Mouse (Mus musculus) limb, embryonic 12.5 days (tissue): ENCODE data around the gene Adamts16. TPM values are rescaled to one million over a fixed set of nuclear protein-coding genes. Genes with fewer than 3 reads are reported as not detected.

ENCODE experiments used
- ATAC-seq: fragments of 200-750 bp; cut with Nextera tagmentation; 2 replicates; pipeline ENCODE4 v1.8.0; 2017; ENCODE audit warnings: low read depth, moderate TSS enrichment; ENCODE audit not compliant: insufficient number of reproducible peaks, insufficient read depth, low FRiP score, low TSS enrichment
- H3K27ac ChIP-seq: fragments of 300-500 bp; sonication (generic); 2 replicates; pipeline ENCODE4 v1.5.1; 2016; ENCODE audit warnings: mild to moderate bottlenecking, moderate library complexity
- H3K27me3 ChIP-seq: fragments of 300-500 bp; sonication (generic); 2 replicates; pipeline ENCODE4 v1.6.1; 2016; ENCODE audit warnings: mild to moderate bottlenecking, moderate library complexity
- H3K36me3 ChIP-seq: fragments of 300-500 bp; sonication (generic); 2 replicates; pipeline ENCODE4 v1.6.1; 2016; ENCODE audit warnings: mild to moderate bottlenecking, moderate library complexity
- H3K4me1 ChIP-seq: fragments of 300-500 bp; sonication (generic); replicated peaks from 2 replicates; pipeline ENCODE4 v1.6.1; 2016
- H3K4me2 ChIP-seq: fragments of 300-500 bp; sonication (generic); 2 replicates; pipeline ENCODE4 v1.6.1; 2016; ENCODE audit warnings: mild to moderate bottlenecking, moderate library complexity
- H3K4me3 ChIP-seq: fragments of 300-500 bp; sonication (generic); replicated peaks from 2 replicates; pipeline ENCODE4 v1.5.1; 2016; ENCODE audit warnings: mild to moderate bottlenecking
- H3K9ac ChIP-seq: fragments of 300-500 bp; sonication (generic); replicated peaks from 2 replicates; pipeline ENCODE4 v1.6.1; 2016; ENCODE audit warnings: mild to moderate bottlenecking, moderate library complexity
- H3K9me3 ChIP-seq: fragments of 300-500 bp; sonication (generic); 2 replicates; pipeline ENCODE4 v1.6.1; 2016; ENCODE audit warnings: mild to moderate bottlenecking, moderate library complexity
- WGBS: fragments of 180-500 bp; shearing (Covaris S2); methylation state at CpG from one replicate; pipeline ENCODE4 v1.1.7; 2016; 5-methylcytosine and 5-hydroxymethylcytosine counted together
- polyA plus RNA-seq: library from polyadenylated mRNA; unstranded; fragments of >200 nt; fragmentation: Nextera tagmentation; extraction: Ambion mirVana; gene quantifications from 2 replicates; pipeline ENCODE4 v1.2.1, GENCODE M21; 2016

The Adamts16 gene
- polyA plus RNA-seq, 1 experiment from 2014 or later = 0.51 TPM

GRCm38 (mm10) chr13:70792950-70793349, 48.7 kb downstream of the Adamts16 start:
- H3K4me2 ChIP-seq = no peak overlapping the region

GRCm38 (mm10) chr13:70789806-70790205, 51.8 kb downstream of the Adamts16 start:
- Histone ChIP-seq H3K9ac (no peak overlapping the region), H3K9me3 (no peaks in the 10 kb centered on the region), H3K4me3 (no peak overlapping the region), H3K4me2 (no peak overlapping the region), H3K27me3 (peaks cover 3% of the 10 kb centered on the region; the same call in 1 of the 2 replicates), H3K27ac (no peak overlapping the region), H3K4me1 (peaks cover 12% of the 10 kb centered on the region), H3K36me3 (no peaks in the 10 kb centered on the region)
- WGBS = 67% methylated on average over 1 of the region's 1 CpGs
- no peak for ATAC-seq

More at GRCm38 (mm10) chr13:70792950-70793349, 48.7 kb downstream of the Adamts16 start:
- Histone ChIP-seq H3K9ac (no peak overlapping the region), H3K36me3 (no peaks in the 10 kb centered on the region), H3K9me3 (no peaks in the 10 kb centered on the region), H3K4me1 (peaks cover 12% of the 10 kb centered on the region), H3K27ac (no peak overlapping the region), H3K4me3 (no peak overlapping the region), H3K27me3 (no peaks in the 10 kb centered on the region)
- WGBS = 91% methylated on average over 7 of the region's 7 CpGs
- no peak for ATAC-seq

- no peak overlapping the region for H3K27ac ChIP-seq
- no peak for ATAC-seq
- no peaks in the 10 kb centered on the region for H3K9me3 ChIP-seq
- H3K27me3 ChIP-seq = peaks cover 3% of the 10 kb centered on the region; the same call in 1 of the 2 replicates
- H3K9ac ChIP-seq = no peak overlapping the region
- H3K4me3 ChIP-seq = no peak overlapping the region
- 55% methylated on average over 1 of the region's 1 CpGs for WGBS
- H3K4me1 ChIP-seq = peaks cover 6% of the 10 kb centered on the region; the same call in 1 of the 2 replicates
- no peaks in the 10 kb centered on the region for H3K36me3 ChIP-seq
- no peak overlapping the region for H3K4me2 ChIP-seq
Observed at GRCm38 (mm10) chr13:70789022-70789421, 52.6 kb downstream of the Adamts16 start.

GRCm38 (mm10) chr13:70785078-70785477, 56.5 kb downstream of the Adamts16 start:
- Histone ChIP-seq H3K27me3 (peaks cover 3% of the 10 kb centered on the region; the same call in 1 of the 2 replicates), H3K9me3 (no peaks in the 10 kb centered on the region), H3K9ac (no peak overlapping the region), H3K36me3 (no peaks in the 10 kb centered on the region), H3K4me3 (no peak overlapping the region), H3K27ac (no peak overlapping the region), H3K4me1 (peaks cover 4% of the 10 kb centered on the region; the same call in 1 of the 2 replicates), H3K4me2 (no peak overlapping the region)
- ATAC-seq = no peak
- 79% methylated on average over 2 of the region's 2 CpGs for WGBS

DNA sequence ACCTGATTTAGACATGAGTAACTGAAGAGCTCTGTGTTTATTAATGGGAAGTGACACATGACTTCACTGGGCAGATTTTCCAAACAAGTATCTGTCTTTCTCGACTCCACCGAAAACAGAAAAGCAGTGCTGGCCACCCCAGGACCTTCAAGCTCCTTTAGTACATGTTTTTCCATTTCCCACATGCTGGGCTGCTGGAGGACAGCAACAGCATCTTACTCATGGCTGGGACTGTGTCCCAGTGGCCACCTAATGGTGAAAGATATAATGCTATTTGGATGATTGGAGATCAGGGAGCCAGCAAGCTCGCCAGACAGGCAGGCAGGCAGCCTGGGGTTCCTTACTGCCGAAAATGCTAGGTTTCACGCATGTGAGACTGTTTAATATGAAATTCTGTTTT, 57.5 kb downstream of the Adamts16 start:
- peaks cover 3% of the 10 kb centered on the region; the same call in 1 of the 2 replicates for H3K27me3 ChIP-seq
- H3K4me2 ChIP-seq = no peak overlapping the region
- H3K27ac ChIP-seq = no peak overlapping the region
- H3K4me1 ChIP-seq = peaks cover 13% of the 10 kb centered on the region; the same call in 1 of the 2 replicates
- H3K4me3 ChIP-seq = no peak overlapping the region
- ATAC-seq = no peak
- H3K36me3 ChIP-seq = no peaks in the 10 kb centered on the region
- whole genome bisulfite sequencing = 81% methylated on average over 5 of the region's 5 CpGs
- no peak overlapping the region for H3K9ac ChIP-seq
- H3K9me3 ChIP-seq = no peaks in the 10 kb centered on the region

- no peak overlapping the region for H3K9ac ChIP-seq
- no peaks in the 10 kb centered on the region for H3K9me3 ChIP-seq
- H3K4me3 ChIP-seq = no peak overlapping the region
- H3K27me3 ChIP-seq = no peaks in the 10 kb centered on the region
- no peak overlapping the region for H3K4me2 ChIP-seq
- no peak for ATAC-seq
- no peak overlapping the region for H3K27ac ChIP-seq
- peaks cover 14% of the 10 kb centered on the region; the same call in 1 of the 2 replicates for H3K4me1 ChIP-seq
- H3K36me3 ChIP-seq = no peaks in the 10 kb centered on the region
- WGBS = 30% methylated on average over 7 of the region's 7 CpGs
Observed at GRCm38 (mm10) chr13:70779781-70780180, 61.8 kb downstream of the Adamts16 start.

GRCm38 (mm10) chr13:70778872-70779554, 62.6 kb downstream of the Adamts16 start:
- no peak overlapping the region for H3K27ac ChIP-seq

GRCm38 (mm10) chr13:70771100-70771499, 70.5 kb downstream of the Adamts16 start:
- Histone ChIP-seq H3K27ac (no peak overlapping the region), H3K36me3 (no peaks in the 10 kb centered on the region), H3K4me3 (no peak overlapping the region), H3K4me1 (no peaks in the 10 kb centered on the region), H3K27me3 (no peaks in the 10 kb centered on the region), H3K9ac (no peak overlapping the region), H3K4me2 (no peak overlapping the region), H3K9me3 (no peaks in the 10 kb centered on the region)
- no peak for ATAC-seq
- 77% methylated on average over 6 of the region's 6 CpGs for WGBS

More at GRCm38 (mm10) chr13:70778872-70779554, 62.6 kb downstream of the Adamts16 start:
- H3K4me2 ChIP-seq = no peak overlapping the region
- ATAC-seq = peak; percentile 37; the same call in 1 of the 2 replicates
- WGBS = 24% methylated on average over 9 of the region's 9 CpGs
- no peaks in the 10 kb centered on the region for H3K27me3 ChIP-seq
- H3K36me3 ChIP-seq = no peaks in the 10 kb centered on the region
- peaks cover 14% of the 10 kb centered on the region; the same call in 1 of the 2 replicates for H3K4me1 ChIP-seq
- H3K9ac ChIP-seq = no peak overlapping the region
- no peak overlapping the region for H3K4me3 ChIP-seq
- no peaks in the 10 kb centered on the region for H3K9me3 ChIP-seq

GRCm38 (mm10) chr13:70769156-70769555, 72.5 kb downstream of the Adamts16 start:
- Histone ChIP-seq H3K27me3 (no peaks in the 10 kb centered on the region), H3K4me3 (no peak overlapping the region), H3K27ac (no peak overlapping the region), H3K36me3 (no peaks in the 10 kb centered on the region), H3K4me1 (no peaks in the 10 kb centered on the region), H3K9ac (no peak overlapping the region), H3K9me3 (no peaks in the 10 kb centered on the region), H3K4me2 (no peak overlapping the region)
- 49% methylated on average over 2 of the region's 2 CpGs for WGBS
- ATAC-seq = no peak

DNA sequence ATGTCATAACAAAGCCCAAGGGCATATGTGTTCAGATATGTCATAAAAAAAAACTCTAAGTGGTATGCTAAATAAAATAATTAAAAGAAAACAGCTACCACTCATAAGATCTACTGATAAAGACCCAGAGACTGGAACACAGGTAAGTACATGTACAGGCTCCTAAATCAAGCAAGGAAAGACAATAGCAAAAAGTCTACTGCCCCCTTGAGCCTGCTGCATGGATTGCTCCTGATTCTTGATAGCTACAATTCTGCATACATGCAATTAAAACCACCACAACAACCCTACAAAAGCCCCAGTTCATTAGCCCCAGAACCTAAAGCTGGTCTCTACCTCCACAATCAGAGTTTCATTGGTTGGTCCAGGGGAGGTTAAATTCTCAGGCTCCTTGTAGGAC, 74.1 kb downstream of the Adamts16 start:
- Histone ChIP-seq H3K36me3 (no peaks in the 10 kb centered on the region), H3K4me2 (no peak overlapping the region), H3K9ac (no peak overlapping the region), H3K27ac (no peak overlapping the region), H3K4me3 (no peak overlapping the region), H3K9me3 (no peaks in the 10 kb centered on the region), H3K27me3 (no peaks in the 10 kb centered on the region), H3K4me1 (no peaks in the 10 kb centered on the region)
- no peak for ATAC-seq

GRCm38 (mm10) chr13:70764682-70765081, 76.9 kb downstream of the Adamts16 start:
- Histone ChIP-seq H3K4me1 (no peaks in the 10 kb centered on the region), H3K9ac (no peak overlapping the region), H3K4me2 (no peak overlapping the region), H3K9me3 (no peaks in the 10 kb centered on the region), H3K27ac (no peak overlapping the region), H3K4me3 (no peak overlapping the region), H3K27me3 (no peaks in the 10 kb centered on the region), H3K36me3 (no peaks in the 10 kb centered on the region)
- 83% methylated on average over 6 of the region's 6 CpGs for WGBS
- ATAC-seq = no peak

DNA sequence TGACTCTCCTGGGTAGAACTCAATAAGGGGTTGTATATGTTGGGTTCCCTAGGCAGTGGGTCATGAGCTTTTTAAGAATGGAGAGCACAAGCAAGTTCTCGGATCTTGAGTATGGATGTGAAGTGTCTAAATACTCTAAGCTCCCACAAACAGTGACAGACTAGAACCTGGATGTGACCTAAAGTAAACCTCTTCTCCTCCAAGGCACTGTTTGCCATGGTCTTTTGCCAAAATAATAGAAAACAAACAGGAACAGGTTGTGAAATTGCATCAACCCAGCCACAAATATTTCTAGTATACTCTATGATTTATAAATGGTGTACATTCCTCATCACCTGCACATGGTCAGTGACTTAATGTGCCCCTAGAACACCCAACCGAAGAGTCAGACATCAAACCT, 79.0 kb downstream of the Adamts16 start:
- Histone ChIP-seq H3K9me3 (no peaks in the 10 kb centered on the region), H3K36me3 (no peaks in the 10 kb centered on the region), H3K9ac (no peak overlapping the region), H3K27ac (no peak overlapping the region), H3K4me1 (no peaks in the 10 kb centered on the region), H3K4me2 (no peak overlapping the region), H3K27me3 (no peaks in the 10 kb centered on the region), H3K4me3 (no peak overlapping the region)
- WGBS = 93% methylated on average over 2 of the region's 2 CpGs
- ATAC-seq = no peak
